Mouse (Mus musculus) ES-E14 (cell line): ENCODE results near the gene Kpna7.
"Not testable (repeated sequence)": the region's sequence is repeated elsewhere in the genome, so short reads cannot be mapped to it uniquely, and the experiment has no call there.

Experiments used
- CHD2 ChIP-seq: IDR thresholded peaks from 2 replicates; pipeline ENCODE4 v1.6.1; 2014; ENCODE audit warnings: mild to moderate bottlenecking, low read depth, low read length, inconsistent platforms
- HCFC1 ChIP-seq: IDR thresholded peaks from 2 replicates; pipeline ENCODE4 v1.6.1; 2012; ENCODE audit warnings: low read length, inconsistent platforms, borderline replicate concordance; ENCODE audit not compliant: insufficient read depth
- MAFK ChIP-seq: IDR thresholded peaks from 2 replicates; pipeline ENCODE4 v1.6.1; 2014; ENCODE audit warnings: mild to moderate bottlenecking, low read depth, low read length, inconsistent platforms; ENCODE audit not compliant: insufficient read depth
- ZC3H11A ChIP-seq: IDR thresholded peaks from 2 replicates; pipeline ENCODE4 v1.6.1; 2012; ENCODE audit warnings: low read depth, mild to moderate bottlenecking, inconsistent platforms, low read length, borderline replicate concordance
- ZNF384 ChIP-seq: IDR thresholded peaks from 2 replicates; pipeline ENCODE4 v1.6.1; 2012; ENCODE audit warnings: low read depth, low read length, inconsistent platforms

DNA sequence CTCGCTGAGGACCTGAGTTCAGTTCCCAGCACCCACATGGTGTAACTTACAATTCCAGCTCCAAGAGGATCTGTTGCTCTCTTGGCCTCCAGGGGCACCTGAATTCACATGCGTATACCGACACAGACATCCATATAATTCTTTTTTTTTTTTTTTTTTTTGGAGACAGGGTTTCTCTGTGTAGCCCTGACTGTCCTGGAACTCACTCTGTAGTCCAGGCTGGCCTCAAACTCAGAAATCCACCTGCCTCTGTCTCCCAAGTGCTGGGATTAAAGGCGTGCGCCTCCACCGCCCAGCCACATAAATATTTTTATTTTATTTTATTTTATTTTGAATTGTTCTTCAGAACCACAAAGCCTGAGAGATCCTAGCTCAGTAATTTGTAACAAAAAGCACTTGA lies 629 bp downstream of the Kpna7 start:
- TF ChIP-seq CHD2, MAFK, ZC3H11A, ZNF384, HCFC1: not testable (repeated sequence)
